Mouse (Mus musculus): ENCODE results near the gene Ntmt1.

- TF ChIP-seq POLR2A (IDR thresholded peaks at IDR 0.05; ENCODE audit: low read depth, low read length), result no peak
- no peak for TF ChIP-seq CTCF (conservative IDR thresholded peaks at IDR 0.05; ENCODE audit: insufficient read depth, insufficient read length, low read depth, low read length)
These were observed 29.4 kb upstream of the Ntmt1 start for GRCm38 (mm10) chr2:30778235-30778634.

All from kidney, adult 2 months (tissue).